Mouse (Mus musculus) lung, adult 2 months (tissue): ENCODE measurements at regions not wholly inside any gene's neighbourhood (a gene's known extent, or its start where the extent isn't known, plus 50 kb on each side); places are given as distances from the start of the nearest gene placed in this dataset.

ENCODE experiments used
- DNase-seq: peaks from one replicate; pipeline ENCODE4 v3.0.0; 2022
- H3K4me1 ChIP-seq: fragments of 200-500 bp; 2 replicates; pipeline ENCODE4 v1.6.1; 2011; ENCODE audit warnings: low read length; ENCODE audit not compliant: control insufficient read depth, insufficient read depth
- H3K4me3 ChIP-seq: fragments of 200-500 bp; replicated peaks from 2 replicates; pipeline ENCODE3; 2011; ENCODE audit warnings: low read depth, mild to moderate bottlenecking, control low read depth, low read length; ENCODE audit errors: extremely low read depth
- CTCF ChIP-seq: fragments of 200-500 bp; IDR thresholded peaks from 2 replicates; pipeline ENCODE4 v1.5.1; 2011; ENCODE audit warnings: mild to moderate bottlenecking, low read length, control low read depth; ENCODE audit not compliant: insufficient read depth
- POLR2A ChIP-seq: fragments of 200-500 bp; IDR thresholded peaks from 2 replicates; pipeline ENCODE4 v1.6.1; 2011; ENCODE audit warnings: low read depth, mild to moderate bottlenecking, control low read depth, low read length, borderline replicate concordance; ENCODE audit errors: extremely low read depth
- WGBS: fragments of 180-500 bp; shearing (Covaris S2); methylation state at CpG from one replicate; pipeline ENCODE4 v1.1.7; 2018; 5-methylcytosine and 5-hydroxymethylcytosine counted together

DNA sequence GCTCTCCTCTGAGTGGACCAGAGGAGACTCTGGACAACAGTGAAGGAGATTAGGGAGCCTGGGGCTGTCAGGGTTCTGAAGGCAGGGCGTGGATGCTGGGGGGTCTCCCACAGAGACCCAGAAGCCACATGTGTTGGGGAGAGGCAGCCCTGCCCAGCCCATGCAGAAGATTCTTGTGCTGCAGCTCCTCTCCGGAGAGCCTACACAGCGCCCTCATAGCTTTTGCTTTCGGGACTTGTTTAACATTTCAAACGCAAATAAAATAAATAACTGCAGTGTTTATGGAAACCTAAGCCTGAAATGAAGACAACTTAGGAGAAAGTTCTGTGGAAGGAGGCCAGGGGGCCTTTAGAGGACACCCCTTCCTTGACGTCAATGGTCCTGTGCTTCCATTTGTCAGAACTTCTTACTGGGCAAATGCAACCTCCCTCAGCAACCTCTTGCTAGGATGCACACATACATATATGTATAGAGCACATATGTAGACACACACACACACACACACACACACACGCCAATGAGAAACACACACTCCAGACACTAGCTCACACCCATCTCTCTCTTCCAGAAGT is 143.8 kb upstream of the Tnp1 start:
- no peak overlapping the region for H3K4me3 ChIP-seq
- H3K4me1 ChIP-seq, result no peaks in the 10 kb centered on the region
- no peak for DNase-seq
- TF ChIP-seq POLR2A (no peak), CTCF (no peak)
- 72% methylated on average over 7 of the region's 7 CpGs for WGBS

DNA sequence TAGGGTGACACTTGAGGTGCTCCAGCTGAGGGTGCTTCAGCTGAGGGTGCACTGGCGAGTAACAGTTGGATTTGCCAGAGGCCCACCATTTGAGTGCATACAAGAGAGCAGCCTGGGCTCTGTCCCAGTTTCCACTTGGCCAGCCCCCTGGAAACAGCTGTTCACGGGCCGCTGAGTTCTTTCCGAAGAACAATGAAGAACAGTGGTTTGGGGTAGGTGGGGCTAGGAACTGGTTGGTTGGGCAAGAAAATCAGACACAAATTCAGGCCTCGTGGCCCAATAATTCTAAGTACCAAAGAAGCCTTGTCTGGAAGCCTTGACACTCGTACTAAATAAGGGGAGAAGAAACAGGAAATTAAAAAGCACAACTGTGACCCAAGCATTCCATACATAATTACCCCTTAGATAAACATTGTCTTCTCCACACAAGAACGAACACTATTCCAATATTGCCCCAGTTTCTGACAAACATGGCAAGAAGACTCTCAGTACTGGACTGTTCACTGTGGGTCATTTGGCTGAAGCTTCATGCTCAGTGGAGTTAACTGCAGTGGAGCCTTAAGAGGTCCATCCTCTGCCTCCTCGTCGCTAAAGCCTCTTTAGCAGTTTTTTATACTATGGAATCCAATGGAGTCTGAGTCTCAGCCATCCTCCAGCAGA is 137.9 kb upstream of the Tnp1 start:
- Histone ChIP-seq H3K4me3 (no peak overlapping the region), H3K4me1 (no peaks in the 10 kb centered on the region)
- TF ChIP-seq CTCF, result no peak
- TF ChIP-seq POLR2A, result no peak
- 42% methylated on average over 9 of the region's 9 CpGs for WGBS
- peak; percentile 10 for DNase-seq

DNA sequence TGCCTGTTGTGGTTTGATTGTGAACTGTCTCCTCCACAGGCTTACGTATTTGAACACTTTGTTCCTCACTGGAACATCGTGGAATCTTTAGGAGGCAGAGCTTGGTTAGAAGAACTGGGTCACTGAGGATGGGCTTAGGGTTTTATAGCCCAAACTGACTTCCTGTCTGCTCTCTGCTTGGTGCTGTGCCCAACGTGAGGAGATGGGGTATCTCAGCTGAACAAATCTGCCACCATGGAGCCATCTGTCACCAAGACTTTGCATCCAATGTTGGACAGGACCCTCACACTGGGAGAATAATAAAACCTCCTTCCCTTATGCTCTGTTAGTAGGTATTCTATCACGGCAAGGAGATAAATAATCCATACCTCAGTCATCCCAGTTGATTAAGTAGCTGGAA is 134.2 kb upstream of the Tnp1 start:
- no peak for TF ChIP-seq POLR2A
- TF ChIP-seq CTCF, result no peak
- no peak for DNase-seq
- WGBS, result 86% methylated on average over 4 of the region's 4 CpGs
- Histone ChIP-seq H3K4me1 (no peaks in the 10 kb centered on the region), H3K4me3 (no peak overlapping the region)

DNA sequence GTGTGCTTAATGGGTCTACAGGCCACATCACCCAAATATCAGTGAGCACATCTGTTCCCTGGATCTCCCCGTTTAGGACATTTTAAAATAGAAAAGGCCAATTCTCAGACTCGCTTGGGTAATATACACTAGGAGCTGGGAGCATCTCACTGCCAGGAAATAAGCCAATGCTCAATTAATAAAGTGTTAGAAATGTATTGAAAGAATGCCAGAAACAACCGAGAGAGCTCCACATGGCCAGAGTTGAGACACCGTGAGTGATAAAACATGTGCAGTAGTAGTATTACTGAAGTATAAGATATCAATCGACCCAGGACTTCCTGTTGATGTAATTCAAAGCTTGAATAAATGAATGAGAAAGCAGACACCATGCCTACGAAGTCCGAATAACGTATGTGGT is 127.1 kb upstream of the Tnp1 start:
- TF ChIP-seq POLR2A (no peak), CTCF (no peak)
- peaks cover 6% of the 10 kb centered on the region; the same call in 1 of the 2 replicates for H3K4me1 ChIP-seq
- H3K4me3 ChIP-seq, result no peak overlapping the region
- no peak for DNase-seq
- 66% methylated on average over 8 of the region's 8 CpGs for WGBS

DNA sequence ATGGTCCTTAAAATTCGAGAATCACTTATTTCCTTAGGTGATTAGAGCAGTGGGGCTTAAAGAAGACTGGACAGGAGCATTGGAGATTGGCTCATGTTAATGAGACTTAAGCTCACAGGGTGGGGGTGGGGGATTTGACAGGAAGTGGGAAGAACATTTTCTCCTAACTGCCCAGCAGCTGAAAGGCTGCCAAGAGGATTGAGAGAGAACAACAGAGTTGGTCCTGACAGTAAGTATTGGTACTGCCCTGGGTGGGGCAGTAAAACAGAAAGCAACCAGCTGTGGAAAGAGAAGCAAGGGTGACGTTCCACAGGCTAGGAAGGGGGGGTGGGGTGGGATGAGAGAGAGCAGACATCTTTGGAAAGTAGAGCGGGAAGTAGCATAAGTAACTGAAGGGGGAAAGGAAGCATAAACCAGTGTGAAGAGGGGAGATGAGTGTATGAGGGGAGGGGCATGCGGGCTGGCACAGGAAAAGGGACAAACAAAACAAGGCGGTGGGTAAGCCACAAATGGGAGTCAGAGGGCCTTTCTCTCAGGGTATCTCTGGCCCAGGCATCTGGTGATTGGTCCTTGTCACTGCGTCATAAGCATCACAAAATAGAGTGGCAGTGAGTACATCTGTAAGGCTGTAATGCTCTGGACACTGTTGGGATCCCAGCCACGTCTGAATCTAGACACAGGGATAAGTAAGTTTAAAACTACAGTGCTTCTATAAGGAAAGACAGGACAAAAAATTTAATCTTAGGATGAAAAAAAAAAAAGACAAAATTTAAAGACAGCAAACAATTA is 125.0 kb upstream of the Tnp1 start:
- no peak for DNase-seq
- WGBS, result 46% methylated on average over 7 of the region's 7 CpGs
- TF ChIP-seq CTCF, result no peak
- TF ChIP-seq POLR2A, result no peak
- H3K4me3 ChIP-seq, result no peak overlapping the region
- peaks cover 6% of the 10 kb centered on the region; the same call in 1 of the 2 replicates for H3K4me1 ChIP-seq

DNA sequence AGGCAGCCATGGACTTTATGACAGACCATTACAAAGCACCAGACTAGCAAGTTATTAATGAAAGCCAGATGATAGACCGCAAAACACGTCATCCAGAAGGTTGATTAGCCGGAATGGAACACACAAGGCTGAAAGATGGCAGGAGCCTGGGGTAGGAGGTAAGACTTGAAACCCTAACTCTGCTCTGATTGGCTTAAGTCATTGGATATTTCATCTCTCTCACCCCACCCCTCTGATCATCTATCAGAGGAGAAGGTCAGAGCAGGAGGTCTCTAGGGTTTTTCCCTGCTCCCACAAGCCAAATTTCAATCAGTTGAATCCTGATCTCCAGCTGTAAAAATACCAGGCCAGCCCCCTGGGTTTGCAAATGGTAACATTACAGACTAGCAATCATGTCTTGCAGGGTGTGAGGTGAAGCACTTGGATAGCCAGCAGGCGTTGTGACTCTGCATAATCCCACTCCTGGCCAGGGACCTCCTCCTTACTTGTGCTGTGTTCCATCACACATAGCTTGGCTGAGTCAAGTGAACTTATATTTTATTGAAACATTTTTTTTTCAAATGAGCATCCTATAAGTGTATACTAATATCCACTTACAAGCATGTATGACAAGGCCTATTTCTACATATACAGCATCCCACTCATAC is 114.6 kb upstream of the Tnp1 start:
- DNase-seq, result no peak
- no peaks in the 10 kb centered on the region for H3K4me1 ChIP-seq
- no peak overlapping the region for H3K4me3 ChIP-seq
- 86% methylated on average over 4 of the region's 4 CpGs for WGBS
- no peak for TF ChIP-seq POLR2A
- no peak for TF ChIP-seq CTCF

GRCm38 (mm10) chr1:73123012-73123411 is 107.3 kb upstream of the Tnp1 start:
- 78% methylated on average over 9 of the region's 9 CpGs for WGBS
- TF ChIP-seq POLR2A (no peak), CTCF (no peak)

DNA sequence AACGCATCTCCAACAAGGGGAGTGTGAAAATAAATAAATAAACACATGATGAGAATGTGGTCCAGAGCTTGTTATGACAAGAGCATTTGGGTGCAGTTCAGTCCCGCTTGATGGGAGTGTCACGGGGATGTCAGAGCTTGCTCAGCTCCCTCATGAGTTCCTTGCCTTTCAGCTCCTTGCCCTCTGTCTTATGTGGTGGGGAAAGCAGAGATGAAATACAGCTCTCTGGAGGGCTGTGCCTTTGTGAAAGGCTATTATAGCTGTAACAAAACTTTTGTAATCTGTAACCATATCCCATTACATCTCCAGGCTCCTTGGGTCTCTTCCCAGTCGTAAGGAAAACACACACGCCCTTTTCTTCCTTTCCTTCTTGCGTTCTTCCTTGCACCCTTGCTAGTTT is 103.0 kb upstream of the Tnp1 start:
- WGBS, result 71% methylated on average over 6 of the region's 6 CpGs
- Histone ChIP-seq H3K4me3 (no peak overlapping the region), H3K4me1 (no peaks in the 10 kb centered on the region)
- TF ChIP-seq CTCF (no peak), POLR2A (no peak)
- no peak for DNase-seq

More at GRCm38 (mm10) chr1:73123012-73123411, 107.3 kb upstream of the Tnp1 start:
- H3K4me1 ChIP-seq, result no peaks in the 10 kb centered on the region
- no peak for DNase-seq
- H3K4me3 ChIP-seq, result no peak overlapping the region

- no peak overlapping the region for H3K4me3 ChIP-seq
- no peaks in the 10 kb centered on the region for H3K4me1 ChIP-seq
- no peak for TF ChIP-seq CTCF
- no peak for TF ChIP-seq POLR2A
- 26% methylated on average over 2 of the region's 2 CpGs for WGBS
- no peak for DNase-seq
Observed at GRCm38 (mm10) chr1:73116526-73116925, 100.8 kb upstream of the Tnp1 start.
